Mouse (Mus musculus) C2C12 (cell line): ENCODE measurements around the gene Gm37240. TPM values are rescaled to one million over a fixed set of nuclear protein-coding genes. Genes with fewer than 3 reads are reported as not detected.

Source experiments
- H3K27me3 ChIP-seq: one replicate; pipeline ENCODE4 v1.6.1; 2011; ENCODE audit not compliant: control insufficient read depth, insufficient read depth, insufficient read length
- H3K36me3 ChIP-seq: one replicate; pipeline ENCODE4 v1.6.1; 2011; ENCODE audit not compliant: control insufficient read depth, insufficient read depth
- H3K4me3 ChIP-seq: one replicate; pipeline ENCODE4 v1.5.1; 2011; ENCODE audit warnings: mild to moderate bottlenecking, control low read depth; ENCODE audit not compliant: poor library complexity, insufficient read depth, severe bottlenecking
- H3K79me2 ChIP-seq: one replicate; pipeline ENCODE4 v1.6.1; 2011; ENCODE audit not compliant: control insufficient read depth, insufficient read depth
- H3K79me3 ChIP-seq: one replicate; pipeline ENCODE4 v1.6.1; 2011; ENCODE audit warnings: low read depth, control low read depth
- H3ac ChIP-seq: one replicate; pipeline ENCODE3; 2011; ENCODE audit warnings: low read depth; ENCODE audit not compliant: control insufficient read depth, insufficient read length
- CEBPB ChIP-seq: IDR thresholded peaks from one replicate; pipeline ENCODE4 v1.6.1; 2011; ENCODE audit warnings: low read depth, mild to moderate bottlenecking, control low read depth, moderate library complexity
- CTCF ChIP-seq: IDR thresholded peaks from one replicate; pipeline ENCODE4 v1.5.1; 2011; ENCODE audit not compliant: control insufficient read depth, insufficient read depth, insufficient read length
- FOSL1 ChIP-seq: IDR thresholded peaks from one replicate; pipeline ENCODE4 v1.8.0; 2011; ENCODE audit warnings: mild to moderate bottlenecking, low read length; ENCODE audit not compliant: poor library complexity, insufficient read depth, severe bottlenecking
- MAX ChIP-seq: IDR thresholded peaks from one replicate; pipeline ENCODE4 v1.6.1; 2011; ENCODE audit warnings: mild to moderate bottlenecking, control low read depth
- MYOD1 ChIP-seq: IDR thresholded peaks from one replicate; pipeline ENCODE4 v1.6.1; 2011; ENCODE audit warnings: low read depth; ENCODE audit not compliant: control insufficient read depth, insufficient read length
- MYOG ChIP-seq: IDR thresholded peaks from one replicate; pipeline ENCODE4 v1.6.1; 2011; ENCODE audit not compliant: control insufficient read depth, insufficient read length; ENCODE audit errors: extremely low read depth
- USF1 ChIP-seq: IDR thresholded peaks from one replicate; pipeline ENCODE4 v1.6.1; 2011; ENCODE audit warnings: low read depth, mild to moderate bottlenecking, control low read depth, moderate library complexity
- polyA plus RNA-seq: library from polyadenylated mRNA; unstranded; fragments of >200 nt; fragmentation: generic; extraction: Trizol; gene quantifications from one replicate; pipeline ENCODE4 v1.2.1, GENCODE M21; 2012; ENCODE audit warnings: missing spikeins

Gm37240 gene
- polyA plus RNA-seq, 1 experiment: 7.3 TPM

- no peak for TF ChIP-seq CTCF
- no peak for TF ChIP-seq MYOD1
- Histone ChIP-seq H3K79me2 (no peaks in the 10 kb centered on the region), H3K27me3 (peaks cover 18% of the 10 kb centered on the region), H3K79me3 (no peaks in the 10 kb centered on the region), H3K36me3 (no peaks in the 10 kb centered on the region), H3K4me3 (no peak overlapping the region), H3ac (no peak overlapping the region)
Measured at GRCm38 (mm10) chr3:84686799-84687487, 1200.4 kb downstream of the Gm37240 start.

GRCm38 (mm10) chr3:84686294-84686672, 1201.0 kb downstream of the Gm37240 start:
- H3ac ChIP-seq: no peak overlapping the region
- H3K36me3 ChIP-seq: no peaks in the 10 kb centered on the region
- H3K27me3 ChIP-seq: peaks cover 19% of the 10 kb centered on the region
- no peak for TF ChIP-seq CTCF
- TF ChIP-seq CEBPB: no peak
- no peak for TF ChIP-seq MAX
- TF ChIP-seq MYOG: no peak
- TF ChIP-seq FOSL1: no peak
- no peak for TF ChIP-seq MYOD1
- TF ChIP-seq USF1: no peak
- H3K79me2 ChIP-seq: no peaks in the 10 kb centered on the region
- H3K4me3 ChIP-seq: no peak overlapping the region
- no peaks in the 10 kb centered on the region for H3K79me3 ChIP-seq

- H3K79me3 ChIP-seq: no peaks in the 10 kb centered on the region
- H3K79me2 ChIP-seq: no peaks in the 10 kb centered on the region
- H3K27me3 ChIP-seq: peaks cover 24% of the 10 kb centered on the region
- no peak overlapping the region for H3ac ChIP-seq
- no peaks in the 10 kb centered on the region for H3K36me3 ChIP-seq
- no peak for TF ChIP-seq USF1
- no peak for TF ChIP-seq CEBPB
- TF ChIP-seq FOSL1: no peak
- no peak for TF ChIP-seq MYOG
- no peak for TF ChIP-seq MYOD1
- no peak for TF ChIP-seq CTCF
- TF ChIP-seq MAX: no peak
- H3K4me3 ChIP-seq: no peak overlapping the region
Measured at GRCm38 (mm10) chr3:84685662-84686293, 1201.5 kb downstream of the Gm37240 start.

GRCm38 (mm10) chr3:84683788-84684187, 1203.5 kb downstream of the Gm37240 start:
- no peak overlapping the region for H3K4me3 ChIP-seq
- TF ChIP-seq MAX (no peak), CTCF (no peak), MYOD1 (no peak), FOSL1 (no peak), CEBPB (no peak), USF1 (no peak), MYOG (no peak)

GRCm38 (mm10) chr3:84681699-84682098, 1205.6 kb downstream of the Gm37240 start:
- Histone ChIP-seq H3K36me3 (no peaks in the 10 kb centered on the region), H3ac (no peak overlapping the region), H3K79me3 (no peaks in the 10 kb centered on the region), H3K79me2 (no peaks in the 10 kb centered on the region), H3K27me3 (peaks cover 12% of the 10 kb centered on the region), H3K4me3 (no peak overlapping the region)
- TF ChIP-seq CTCF (no peak), FOSL1 (no peak), MAX (no peak), MYOG (no peak), MYOD1 (no peak), CEBPB (no peak), USF1 (no peak)

More at GRCm38 (mm10) chr3:84683788-84684187, 1203.5 kb downstream of the Gm37240 start:
- no peaks in the 10 kb centered on the region for H3K79me3 ChIP-seq
- no peaks in the 10 kb centered on the region for H3K36me3 ChIP-seq
- H3K79me2 ChIP-seq: no peaks in the 10 kb centered on the region
- no peak overlapping the region for H3ac ChIP-seq
- H3K27me3 ChIP-seq: peaks cover 22% of the 10 kb centered on the region

GRCm38 (mm10) chr3:84680062-84680461, 1207.3 kb downstream of the Gm37240 start:
- H3K27me3 ChIP-seq: peaks cover 12% of the 10 kb centered on the region
- H3K36me3 ChIP-seq: no peaks in the 10 kb centered on the region
- H3K4me3 ChIP-seq: no peak overlapping the region
- H3ac ChIP-seq: no peak overlapping the region
- TF ChIP-seq FOSL1 (no peak), CEBPB (no peak), CTCF (no peak), USF1 (no peak), MYOD1 (no peak), MYOG (no peak), MAX (no peak)
- H3K79me2 ChIP-seq: no peaks in the 10 kb centered on the region
- H3K79me3 ChIP-seq: no peaks in the 10 kb centered on the region
